28 mouse cellular contexts compared by ENCODE assay signal in genomic region chr10:96138585-96138984, GRCm38 (mm10). TPM values are rescaled to one million over a fixed set of nuclear protein-coding genes. Genes with fewer than 3 reads are reported as not detected.
"Had no signal": no experiment of that assay in that cellular context is flagged by ENCODE, and none has a peak within 500 bp of the region (broad histone marks: within the 10 kb centered on the region; RNA-seq: fewer than 3 reads in every experiment).

No protein-coding gene starts in this region.

- H3K27me3 ChIP-seq: liver, embryonic 13.5 days; midbrain, embryonic 12.5 days; midbrain, embryonic 15.5 days; neural tube, embryonic 12.5 days; neural tube, embryonic 15.5 days had no signal

- H3K4me1 ChIP-seq: midbrain, embryonic 12.5 days; midbrain, embryonic 15.5 days; neural tube, embryonic 12.5 days; neural tube, embryonic 15.5 days had no signal

- H3K36me3 ChIP-seq: liver, embryonic 13.5 days; midbrain, embryonic 12.5 days; midbrain, embryonic 15.5 days; neural tube, embryonic 12.5 days; neural tube, embryonic 15.5 days had no signal

- H3K9me3 ChIP-seq: liver, embryonic 13.5 days; midbrain, embryonic 12.5 days; midbrain, embryonic 15.5 days; neural tube, embryonic 12.5 days; neural tube, embryonic 15.5 days had no signal

- H3K9ac ChIP-seq: liver, embryonic 13.5 days; lung, embryonic 14.5 days; midbrain, embryonic 12.5 days; midbrain, embryonic 15.5 days; neural tube, embryonic 12.5 days; neural tube, embryonic 15.5 days had no signal

- H3K27ac ChIP-seq: liver, embryonic 13.5 days; macrophage; midbrain, embryonic 12.5 days; midbrain, embryonic 15.5 days; neural tube, embryonic 12.5 days; neural tube, embryonic 15.5 days; stomach, postnatal 0 days had no signal

- H3K4me3 ChIP-seq: liver, embryonic 13.5 days; midbrain, embryonic 12.5 days; midbrain, embryonic 15.5 days; neural tube, embryonic 12.5 days; neural tube, embryonic 15.5 days had no signal

- H3K4me2 ChIP-seq: liver, embryonic 13.5 days; lung, embryonic 14.5 days; midbrain, embryonic 12.5 days; midbrain, embryonic 15.5 days; neural tube, embryonic 12.5 days; neural tube, embryonic 15.5 days had no signal

- ATAC-seq: lung, postnatal 0 days; midbrain, embryonic 15.5 days had no signal

- DNase-seq: kidney, adult 9 months; kidney, postnatal 14 days; kidney, postnatal 4 days; liver, embryonic 13.5 days; lung, embryonic 14.5 days; right cerebral cortex, adult 18-20 months; right cerebral cortex, postnatal 14 days; right cerebral cortex, postnatal 4 days; thymus, adult 2 months; thymus, postnatal 14 days; thymus, postnatal 4 days had no signal

RNA-seq across cellular contexts. Expression of gene Gm5426, which starts 2.2 kb away (rescaled TPM):
- total RNA-seq: layer of hippocampus, adult 18-20 months; layer of hippocampus, postnatal 14 days; left cerebral cortex, postnatal 36 days; liver, adult 2 months; megakaryocyte, adult 5-6 weeks had no signal
- polyA plus RNA-seq: kidney, embryonic 16.5 days; limb, embryonic 11.5 days; limb, embryonic 14.5 days; liver, adult 2 months; liver, embryonic 13.5 days; liver, embryonic 16.5 days; lung, embryonic 14.5 days; lung, postnatal 0 days; macrophage; midbrain, embryonic 12.5 days; midbrain, embryonic 15.5 days; neural tube, embryonic 12.5 days; neural tube, embryonic 15.5 days; stomach, embryonic 14.5 days; stomach, postnatal 0 days; thymus, adult 2 months had no signal
